Mouse (Mus musculus): Measurements from ENCODE around the gene Dchs2.

The Dchs2 gene

GRCm38 (mm10) chr3:83250001-83250545 is 122.3 kb downstream of the Dchs2 start:
- no peak for DNase-seq (ENCODE audit: extremely low read depth, low read depth)

GRCm38 (mm10) chr3:83251899-83252298 is 124.2 kb downstream of the Dchs2 start:
- DNase-seq (ENCODE audit: extremely low read depth, low read depth), result no peak

GRCm38 (mm10) chr3:83259421-83259820 is 131.7 kb downstream of the Dchs2 start:
- no peak for DNase-seq (ENCODE audit: extremely low read depth, low read depth)

- DNase-seq (ENCODE audit: extremely low read depth, low read depth), result no peak
Measured at GRCm38 (mm10) chr3:83266009-83266408, 138.3 kb downstream of the Dchs2 start.

GRCm38 (mm10) chr3:83270228-83270627 is 142.5 kb downstream of the Dchs2 start:
- no peak for DNase-seq (ENCODE audit: extremely low read depth, low read depth)

GRCm38 (mm10) chr3:83270982-83271381 is 143.2 kb downstream of the Dchs2 start:
- no peak for DNase-seq (ENCODE audit: extremely low read depth, low read depth)

- DNase-seq (ENCODE audit: extremely low read depth, low read depth), result peak; percentile 14
Measured at GRCm38 (mm10) chr3:83273555-83274244, 146.0 kb downstream of the Dchs2 start.

GRCm38 (mm10) chr3:83275703-83276102 is 148.0 kb downstream of the Dchs2 start:
- DNase-seq (ENCODE audit: extremely low read depth, low read depth), result no peak

GRCm38 (mm10) chr3:83283882-83284281 is 156.1 kb downstream of the Dchs2 start:
- no peak for DNase-seq (ENCODE audit: extremely low read depth, low read depth)

- DNase-seq (ENCODE audit: extremely low read depth, low read depth), result no peak
Measured at GRCm38 (mm10) chr3:83286975-83287405, 159.2 kb downstream of the Dchs2 start.

GRCm38 (mm10) chr3:83288118-83288840 is 160.5 kb downstream of the Dchs2 start:
- DNase-seq (ENCODE audit: extremely low read depth, low read depth), result no peak

- no peak for DNase-seq (ENCODE audit: extremely low read depth, low read depth)
Measured at GRCm38 (mm10) chr3:83290482-83290881, 162.7 kb downstream of the Dchs2 start.

- DNase-seq (ENCODE audit: extremely low read depth, low read depth), result no peak
Measured at GRCm38 (mm10) chr3:83290953-83291352, 163.2 kb downstream of the Dchs2 start.

GRCm38 (mm10) chr3:83299783-83300382 is 172.1 kb downstream of the Dchs2 start:
- no peak for DNase-seq (ENCODE audit: extremely low read depth, low read depth)

GRCm38 (mm10) chr3:83303876-83304275 is 176.1 kb downstream of the Dchs2 start:
- no peak for DNase-seq (ENCODE audit: extremely low read depth, low read depth)

- no peak for DNase-seq (ENCODE audit: extremely low read depth, low read depth)
Measured at GRCm38 (mm10) chr3:83345928-83346327, 218.2 kb downstream of the Dchs2 start.

- DNase-seq (ENCODE audit: extremely low read depth, low read depth), result no peak
Measured at GRCm38 (mm10) chr3:83368500-83369068, 240.8 kb downstream of the Dchs2 start.

- DNase-seq (ENCODE audit: extremely low read depth, low read depth), result no peak
Measured at GRCm38 (mm10) chr3:83369871-83370270, 242.1 kb downstream of the Dchs2 start.

- DNase-seq (ENCODE audit: extremely low read depth, low read depth), result no peak
Measured at GRCm38 (mm10) chr3:83374333-83374732, 246.6 kb downstream of the Dchs2 start.

GRCm38 (mm10) chr3:83376834-83377233 is 249.1 kb downstream of the Dchs2 start:
- no peak for DNase-seq (ENCODE audit: extremely low read depth, low read depth)

Measured in MEL-GATA-1-ER (cell line).